Mouse (Mus musculus) lung, postnatal 25 days (tissue): Measurements from ENCODE around the gene Msh4.
"Not testable (repeated sequence)": the region's sequence is repeated elsewhere in the genome, so short reads cannot be mapped to it uniquely, and the experiment has no call there.

ENCODE experiments used
- DNase-seq: peaks from one replicate; pipeline ENCODE4 v3.0.0; 2022; ENCODE audit warnings: low spot score

Msh4 gene

DNA sequence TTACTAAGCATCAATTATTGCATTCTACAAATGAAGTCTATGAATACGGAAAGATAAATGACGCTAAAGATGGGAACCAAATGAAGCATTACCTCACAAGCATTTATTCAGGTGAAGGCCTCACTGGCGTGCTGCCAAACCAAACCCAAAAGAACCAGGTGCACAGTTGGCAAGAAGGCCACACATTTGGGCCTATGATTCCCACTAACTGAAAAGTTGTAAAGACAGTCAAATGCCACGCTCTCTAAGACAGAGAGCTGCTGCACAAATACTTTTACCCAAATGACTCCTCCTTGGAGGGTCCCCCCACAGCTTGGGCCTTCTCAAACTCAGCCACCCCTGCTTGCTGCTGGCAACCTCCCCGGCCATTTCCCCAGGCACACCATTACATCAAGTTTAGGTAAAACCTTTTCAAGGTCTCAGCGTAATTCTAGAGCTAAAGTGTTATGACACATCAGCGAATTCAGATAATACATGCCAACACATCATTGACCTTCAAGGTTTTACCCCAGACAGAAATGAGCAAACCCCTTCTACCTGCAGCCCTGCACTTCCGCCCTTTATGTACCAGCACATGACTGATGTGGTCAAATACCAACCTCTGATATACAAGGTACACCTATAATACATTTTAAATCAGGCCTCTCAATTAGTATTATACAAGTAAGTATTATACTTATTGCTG, 5.4 kb upstream of the Msh4 start:
- DNase-seq, result no peak

DNA sequence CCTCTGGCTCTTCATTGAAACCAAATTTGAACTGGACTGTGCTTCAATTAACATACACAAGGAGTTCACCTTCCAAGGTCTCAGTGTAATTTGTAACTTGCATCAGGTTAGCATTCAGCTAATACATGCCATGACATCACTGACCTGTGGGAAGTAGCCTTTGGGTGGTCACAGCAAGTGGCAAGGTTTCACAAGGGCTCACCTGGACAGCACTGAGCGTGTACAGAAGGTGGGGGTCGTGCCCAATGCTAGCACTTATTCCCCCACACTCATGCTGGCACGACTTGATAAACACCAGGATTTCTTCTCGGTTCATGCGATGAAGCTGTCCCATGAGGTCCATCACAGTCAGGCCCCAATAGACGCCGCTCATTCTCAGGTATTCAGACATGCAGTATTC, 4.6 kb upstream of the Msh4 start:
- no peak for DNase-seq

DNA sequence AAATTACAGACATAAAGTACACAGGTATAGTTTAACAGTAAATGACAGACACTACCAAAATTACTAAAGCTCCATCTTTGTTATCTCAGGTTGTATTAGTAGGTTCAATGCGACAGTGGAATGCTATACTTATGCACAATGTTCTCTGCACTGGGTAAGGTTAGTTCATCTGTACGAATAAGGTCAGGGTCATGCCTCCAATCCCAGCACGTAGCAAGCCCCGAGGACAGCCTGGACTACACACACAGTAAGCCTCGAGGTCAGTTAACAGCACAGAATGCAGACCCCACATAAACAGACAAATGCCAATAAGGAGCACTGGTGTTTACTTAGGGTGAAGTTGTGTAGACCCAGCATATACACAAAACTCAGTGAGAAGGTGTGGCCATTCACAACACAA, 3.0 kb upstream of the Msh4 start:
- no peak for DNase-seq

DNA sequence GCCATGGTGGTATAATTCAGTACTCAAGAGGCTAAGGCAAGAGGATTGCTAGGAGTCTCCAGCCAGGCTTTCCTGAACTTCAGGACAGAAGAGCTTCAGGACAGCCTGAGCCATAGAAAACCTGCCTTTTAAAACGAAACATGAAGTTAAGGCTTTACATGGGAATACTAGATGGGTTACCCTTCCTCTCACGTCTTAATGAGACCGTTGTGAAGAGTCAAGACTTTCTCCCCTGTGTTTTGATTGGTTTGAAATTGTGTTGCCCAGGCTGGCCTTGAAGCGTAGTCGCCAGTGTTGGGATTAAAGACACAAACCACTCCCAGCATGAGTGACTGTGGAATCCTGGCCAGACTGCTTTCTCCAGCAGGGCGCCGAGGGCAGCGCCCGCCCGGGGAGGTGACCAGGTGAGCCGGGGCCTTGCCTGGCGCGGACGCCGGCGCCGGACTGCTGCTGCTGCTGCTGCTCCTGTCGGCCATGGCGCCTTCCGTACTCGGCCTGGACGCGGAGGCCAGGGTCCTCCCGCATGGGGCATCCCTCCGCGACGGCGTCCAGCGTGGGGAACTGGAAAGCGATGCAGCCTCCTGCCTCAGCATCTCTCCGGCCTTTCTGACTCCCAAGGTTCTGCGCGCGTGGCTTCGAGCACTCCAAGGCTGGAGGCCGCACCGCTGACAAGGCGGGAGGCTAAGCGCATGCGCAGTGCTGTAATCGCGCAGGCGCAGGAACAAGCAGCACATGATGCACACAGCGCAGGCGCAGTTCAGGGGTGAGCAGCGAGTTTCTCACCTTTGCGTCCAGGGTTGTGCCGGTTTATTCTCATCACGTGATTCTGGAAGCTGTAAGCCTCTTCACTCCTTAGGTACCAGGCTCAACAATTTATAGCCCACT, 445 bp downstream of the Msh4 start:
- no peak for DNase-seq

DNA sequence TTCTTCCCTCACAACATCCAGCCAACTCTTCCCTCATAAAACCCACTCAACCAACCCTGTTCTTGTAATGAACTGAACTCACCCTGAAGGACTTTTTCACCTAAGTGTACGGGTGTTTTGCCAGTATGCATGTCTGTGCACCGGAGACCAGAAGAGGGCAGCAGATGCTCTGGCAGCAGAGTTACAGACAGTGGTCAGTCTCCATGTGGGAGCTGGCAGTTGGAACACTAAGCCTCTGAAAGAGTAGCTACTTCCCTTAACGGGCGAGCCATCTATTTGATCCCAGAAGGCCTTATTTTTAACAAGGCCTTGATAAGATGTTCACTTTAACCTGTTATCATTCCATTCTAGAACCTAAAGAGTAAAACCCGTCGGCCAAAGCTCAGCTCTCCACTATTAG, 1.4 kb downstream of the Msh4 start:
- DNase-seq, result peak; percentile 39

DNA sequence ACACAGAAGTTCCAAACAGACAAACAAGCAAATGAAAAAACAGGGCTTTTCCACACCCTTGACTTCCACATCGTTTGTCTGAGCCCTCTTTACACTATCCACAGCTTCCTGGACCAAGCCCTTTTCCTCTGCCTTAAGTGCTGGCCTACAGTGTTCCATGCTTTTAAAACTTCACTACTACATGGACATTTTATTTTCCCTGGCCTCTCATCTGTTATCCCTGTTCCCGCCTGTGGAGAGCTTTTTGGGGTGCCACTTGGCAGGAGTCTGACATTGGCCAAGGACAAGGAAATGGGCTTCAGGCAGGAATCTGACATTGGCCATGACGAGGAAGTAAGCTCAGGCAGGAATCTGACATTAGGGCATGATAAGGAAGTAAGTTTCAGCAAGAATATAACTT, 3.3 kb downstream of the Msh4 start:
- no peak for DNase-seq

DNA sequence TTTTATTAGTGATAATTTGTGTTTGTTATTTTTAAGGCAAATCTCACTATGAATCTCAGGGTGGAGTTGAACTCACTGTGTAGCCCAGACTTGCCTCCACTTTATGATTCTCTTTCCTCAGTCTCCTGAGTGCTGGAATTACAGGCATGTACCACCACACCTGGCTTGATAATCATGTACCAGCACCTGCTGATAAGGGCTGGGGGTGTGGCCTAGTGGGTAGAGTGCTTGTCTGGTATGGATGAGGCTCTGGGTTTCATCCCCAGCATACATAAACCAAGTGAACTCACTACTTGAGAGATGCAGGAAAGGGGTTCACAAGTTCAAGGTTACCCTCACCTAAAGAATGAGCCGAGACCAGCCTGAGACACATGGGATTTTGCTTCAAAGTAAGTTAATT, 4.0 kb downstream of the Msh4 start:
- DNase-seq, result no peak

DNA sequence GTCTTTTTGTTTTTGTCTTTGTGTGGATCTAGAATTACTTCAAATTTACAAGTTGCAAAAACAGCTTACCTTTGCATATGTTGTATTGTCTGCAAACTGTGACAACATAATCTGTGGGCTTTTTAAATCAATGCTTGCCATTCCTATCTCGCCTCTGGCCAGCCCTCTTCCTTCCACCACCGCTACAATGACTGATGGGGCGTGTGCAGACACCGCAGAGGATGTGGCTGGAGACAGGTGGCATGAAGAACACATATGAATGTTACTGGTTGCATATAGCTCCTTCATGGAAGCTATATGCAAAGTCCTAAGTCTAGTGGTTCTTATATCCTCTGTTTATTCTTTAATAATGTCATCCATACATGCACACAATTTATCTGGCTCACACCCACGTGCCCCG, 8.7 kb downstream of the Msh4 start:
- DNase-seq, result no peak

DNA sequence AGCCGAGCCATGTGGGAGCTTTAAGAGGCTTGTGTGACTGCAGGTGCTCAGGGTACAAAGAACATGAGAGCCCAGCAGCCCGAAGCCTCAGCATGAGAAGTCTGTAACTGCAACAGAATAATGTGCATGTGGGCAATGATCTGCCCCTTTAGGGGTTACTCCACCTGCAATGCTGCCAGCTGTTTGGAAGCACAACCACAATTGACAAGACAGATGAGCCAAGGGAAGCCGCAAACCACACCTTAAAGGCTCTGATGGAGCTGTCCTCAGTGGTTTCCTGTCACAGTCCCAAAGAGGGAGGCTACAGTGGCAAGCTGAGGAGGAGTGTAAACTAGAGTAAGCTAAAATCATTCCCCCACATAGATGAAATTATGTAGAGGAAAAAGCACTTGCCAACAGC, 10.5 kb downstream of the Msh4 start:
- DNase-seq, result no peak

DNA sequence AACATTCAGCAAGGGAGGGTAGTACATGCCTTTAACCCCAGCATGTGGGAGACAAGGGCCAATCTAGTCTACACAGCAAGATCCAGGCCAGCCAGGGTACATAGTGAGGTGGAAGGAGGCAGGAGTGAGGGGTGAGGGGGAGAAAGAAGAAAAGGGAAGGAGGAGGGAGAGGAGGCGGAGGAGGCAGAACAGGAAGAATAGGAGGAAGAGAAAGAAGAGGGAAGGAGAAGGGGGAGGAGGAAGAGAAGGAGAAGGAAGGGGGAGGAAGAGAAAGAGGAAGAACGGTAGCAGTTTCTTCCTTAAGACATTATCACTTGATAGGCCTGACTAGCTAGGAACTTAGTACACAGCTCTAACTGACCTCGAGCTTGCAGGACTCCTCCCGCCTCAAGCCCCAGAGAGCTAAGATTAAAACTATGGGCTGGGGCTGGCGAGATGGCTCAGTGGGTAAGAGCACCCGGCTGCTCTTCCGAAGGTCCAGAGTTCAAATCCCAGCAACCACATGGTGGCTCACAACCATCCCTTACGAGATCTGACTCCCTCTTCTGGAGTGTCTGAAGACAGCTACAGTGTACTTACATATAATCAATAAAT, 16.7 kb downstream of the Msh4 start:
- DNase-seq, result no peak

DNA sequence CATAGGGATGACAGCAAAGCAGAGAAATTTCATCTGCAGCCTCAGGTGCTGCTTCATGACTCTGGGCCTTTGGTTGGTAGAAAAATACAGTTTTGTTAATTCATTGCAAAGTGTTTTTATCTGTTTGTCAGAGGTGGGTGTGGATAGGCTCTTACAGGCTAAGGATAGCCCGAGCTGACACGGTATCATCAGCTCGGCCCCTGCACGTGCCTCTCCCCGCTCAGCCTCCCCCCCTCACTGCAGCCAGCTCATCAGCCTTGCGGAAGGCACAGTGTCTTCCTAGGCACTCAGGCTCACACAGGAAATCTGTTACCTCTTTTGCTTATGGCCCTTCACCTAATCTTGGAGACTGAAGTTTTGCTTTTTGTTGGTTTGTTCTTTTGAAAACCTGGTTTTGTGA, 17.8 kb downstream of the Msh4 start:
- DNase-seq, result no peak

DNA sequence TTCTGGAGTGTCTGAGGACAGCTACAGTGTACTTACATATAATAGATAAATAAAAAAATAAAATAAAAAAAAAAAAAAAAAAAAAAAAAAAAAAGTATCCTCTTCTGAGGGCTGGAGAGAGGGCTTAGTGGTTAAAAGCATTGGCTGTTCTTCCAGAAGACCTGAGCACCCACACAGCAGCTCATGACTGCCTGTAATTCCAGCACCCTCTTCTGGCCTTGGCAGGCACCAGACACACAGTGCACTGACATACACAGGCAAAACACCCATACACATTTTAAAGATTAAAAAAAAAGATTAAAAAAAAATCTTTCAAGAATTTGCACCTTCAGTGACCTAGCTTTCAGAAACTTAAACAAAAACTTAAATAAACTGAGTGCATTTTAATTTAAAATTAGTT, 19.6 kb downstream of the Msh4 start:
- no peak for DNase-seq

DNA sequence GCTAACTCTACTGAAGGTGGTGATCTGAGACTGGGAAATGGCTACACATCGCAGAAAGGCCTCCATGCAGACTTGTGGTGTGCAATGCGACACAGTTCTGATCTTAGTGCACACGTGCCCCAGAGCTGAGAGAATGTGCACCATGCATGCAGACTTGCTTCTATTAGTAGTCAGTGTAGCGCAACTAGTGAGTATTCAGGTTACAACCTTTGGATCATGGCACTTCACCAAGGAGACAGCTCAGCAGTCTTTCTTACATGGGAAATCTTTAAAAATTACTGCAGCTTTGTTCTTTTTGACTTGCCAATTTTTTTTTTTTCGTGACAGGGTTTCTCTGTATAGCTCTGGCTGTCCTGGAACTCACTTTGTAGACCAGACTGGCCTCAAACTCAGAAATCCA, 34.5 kb downstream of the Msh4 start:
- no peak for DNase-seq

DNA sequence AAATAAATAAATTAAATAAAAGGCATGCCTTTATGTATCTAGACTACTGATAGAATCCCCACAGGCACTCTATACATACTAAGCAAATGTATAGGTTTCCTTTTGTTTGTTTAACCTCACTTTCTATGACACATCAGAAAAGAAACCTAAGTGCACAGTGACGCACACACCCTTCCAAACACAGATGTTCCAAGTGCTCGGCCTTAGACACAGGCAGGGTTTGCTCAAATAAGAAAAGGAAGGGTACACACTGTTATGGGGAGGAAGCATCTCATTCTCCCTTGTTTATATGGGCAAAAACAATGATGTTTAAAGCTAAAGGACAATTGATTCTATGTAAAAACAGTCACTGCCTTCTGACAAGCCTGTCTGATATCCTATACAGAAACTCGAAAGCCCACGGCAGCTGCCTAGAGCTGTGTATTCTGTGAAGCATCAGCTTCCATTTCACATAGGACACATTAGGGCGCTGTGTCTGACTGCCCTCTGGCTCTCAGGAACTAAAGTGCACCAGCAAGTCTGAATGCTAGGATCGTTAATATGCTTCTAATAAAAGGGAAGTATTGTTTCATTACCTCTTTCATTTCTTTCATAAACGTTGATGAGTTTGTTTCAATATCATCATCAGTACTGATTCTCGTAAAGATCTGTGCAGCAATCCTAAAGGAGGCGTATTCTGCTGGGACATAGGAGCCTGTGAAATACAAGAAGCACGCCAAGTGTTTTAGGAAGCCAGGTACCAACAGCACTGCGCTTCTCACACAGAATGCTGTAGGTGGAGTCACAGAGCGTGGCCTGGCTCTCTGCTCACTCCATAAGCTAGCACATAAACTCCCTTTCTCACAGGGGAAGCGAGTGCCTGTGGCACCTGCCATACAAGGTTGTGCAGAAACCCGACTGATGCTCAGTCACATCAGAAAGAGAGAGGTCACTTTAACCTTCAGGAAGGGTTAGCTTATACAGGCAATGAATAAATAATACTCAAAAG, 38.5 kb downstream of the Msh4 start:
- DNase-seq, result no peak

DNA sequence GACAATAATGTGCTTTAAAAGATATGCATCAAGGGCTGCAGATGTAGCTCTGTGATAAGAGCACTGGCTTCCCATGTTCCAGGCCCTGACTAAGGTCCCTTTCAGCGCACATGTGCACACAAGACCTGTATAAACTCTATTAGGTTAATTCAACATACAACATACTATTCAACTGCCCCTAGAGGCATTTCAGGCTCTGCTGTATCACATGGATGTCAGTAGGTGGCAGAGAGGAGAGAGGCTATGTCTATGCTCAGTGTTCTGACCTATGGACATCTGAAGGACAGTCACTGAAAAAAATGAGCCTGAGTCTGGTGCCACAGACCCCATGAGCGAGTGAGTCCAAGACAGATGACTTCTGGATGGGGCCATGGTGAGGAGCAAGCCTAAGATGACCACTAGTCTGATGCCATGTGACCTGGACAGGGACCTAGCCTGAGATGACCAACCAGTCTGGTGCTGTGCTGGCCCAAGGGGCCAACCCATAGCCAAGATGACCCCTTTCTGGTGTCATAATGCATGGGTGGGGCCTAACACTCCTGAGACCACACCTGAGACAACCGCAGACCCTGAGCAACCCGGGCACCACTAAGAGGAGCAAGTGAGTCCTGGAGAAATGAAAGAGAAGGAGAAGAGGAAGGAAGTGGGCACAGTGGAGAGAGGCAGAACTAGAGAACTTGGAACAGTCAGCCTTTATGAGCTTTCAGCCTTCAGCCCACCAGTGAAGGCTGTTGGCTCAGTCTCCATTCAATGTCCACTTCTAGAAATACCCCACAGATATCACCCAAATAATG, 41.1 kb downstream of the Msh4 start:
- DNase-seq, result no peak

DNA sequence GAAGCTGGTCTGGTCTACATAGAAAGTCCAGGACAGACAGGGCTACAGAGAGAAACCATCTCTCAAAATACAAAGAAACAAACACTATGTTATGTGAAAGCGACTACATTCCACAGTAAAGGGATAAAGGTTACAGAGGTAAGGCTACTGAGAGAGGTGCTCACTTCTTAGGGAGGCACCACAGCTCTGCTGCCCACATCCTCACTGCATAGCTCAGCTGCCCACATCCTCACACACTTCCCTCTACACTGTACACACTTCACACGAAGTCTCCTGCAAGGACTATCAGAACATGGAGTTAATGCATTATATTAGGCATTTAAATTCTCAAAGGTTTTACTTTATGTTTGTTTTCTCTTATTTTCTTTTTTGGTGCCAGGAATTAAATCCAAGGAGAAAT, 42.1 kb downstream of the Msh4 start:
- no peak for DNase-seq

DNA sequence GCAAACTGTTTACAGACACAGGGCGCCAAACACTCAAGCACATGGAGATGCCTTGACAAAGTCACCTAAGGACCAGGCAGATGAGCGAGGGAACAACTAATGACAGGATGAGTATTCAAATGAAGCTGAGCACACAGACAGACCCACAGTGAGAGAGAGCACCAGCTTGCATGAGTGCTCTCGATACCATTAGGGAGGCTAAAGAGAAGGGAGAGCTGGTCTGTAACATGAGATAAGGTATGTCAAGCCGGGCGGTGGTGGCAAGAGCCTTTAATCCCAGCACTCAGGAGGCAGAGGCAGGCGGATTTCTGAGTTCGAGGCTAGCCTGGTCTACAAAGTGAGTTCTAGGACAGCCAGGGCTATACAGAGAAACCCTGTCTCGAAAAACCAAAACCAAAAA, 45.5 kb downstream of the Msh4 start:
- DNase-seq, result not testable (repeated sequence)

DNA sequence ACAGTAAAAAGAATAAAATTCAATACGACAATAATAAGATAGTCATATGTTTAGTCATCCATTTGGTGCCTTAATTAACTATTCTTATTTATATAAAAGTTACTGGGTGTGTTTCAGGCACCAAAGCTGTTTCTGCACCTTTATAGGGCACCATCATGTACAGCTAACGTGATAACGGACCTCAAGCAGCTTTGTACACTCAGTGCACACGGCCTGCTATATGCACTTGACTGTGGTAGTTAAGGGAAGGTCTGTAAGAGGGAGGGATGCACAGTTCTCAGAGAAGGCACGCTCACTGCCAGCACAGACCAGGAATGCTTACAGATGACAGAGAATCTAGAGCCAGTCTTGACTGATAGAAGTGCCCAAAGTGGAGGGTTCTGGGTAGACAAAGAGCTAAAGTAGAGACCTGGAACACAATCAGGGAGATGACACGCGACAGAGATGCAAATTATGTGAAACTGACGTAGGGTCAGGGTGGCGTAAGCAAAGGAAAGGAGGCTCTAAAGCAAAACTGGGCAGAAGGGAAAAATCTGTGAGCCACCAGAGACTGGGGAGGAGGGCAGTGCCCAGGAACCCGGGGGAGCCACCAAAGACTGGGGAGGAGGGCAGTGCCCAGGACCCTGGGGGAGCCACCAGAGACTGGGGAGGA, 47.5 kb downstream of the Msh4 start:
- DNase-seq, result no peak

DNA sequence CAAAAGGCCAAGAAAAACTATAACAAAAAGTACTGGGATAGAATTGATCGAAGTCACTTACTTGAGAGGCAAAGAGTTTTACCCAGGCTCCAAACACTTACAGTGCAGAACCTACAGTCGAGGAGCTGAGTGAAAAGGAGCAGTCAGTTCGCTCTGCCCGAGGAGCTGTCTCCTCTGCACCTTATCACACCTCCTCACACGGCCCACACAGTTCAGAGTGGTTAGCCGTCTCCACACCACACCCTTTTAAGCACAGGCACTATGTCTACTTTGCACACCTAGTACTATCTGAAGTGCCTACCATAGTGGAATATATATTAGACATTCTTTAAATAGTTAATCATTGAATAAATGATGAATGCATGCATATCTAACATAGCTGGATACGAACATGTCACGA, 53.7 kb downstream of the Msh4 start:
- DNase-seq, result no peak

DNA sequence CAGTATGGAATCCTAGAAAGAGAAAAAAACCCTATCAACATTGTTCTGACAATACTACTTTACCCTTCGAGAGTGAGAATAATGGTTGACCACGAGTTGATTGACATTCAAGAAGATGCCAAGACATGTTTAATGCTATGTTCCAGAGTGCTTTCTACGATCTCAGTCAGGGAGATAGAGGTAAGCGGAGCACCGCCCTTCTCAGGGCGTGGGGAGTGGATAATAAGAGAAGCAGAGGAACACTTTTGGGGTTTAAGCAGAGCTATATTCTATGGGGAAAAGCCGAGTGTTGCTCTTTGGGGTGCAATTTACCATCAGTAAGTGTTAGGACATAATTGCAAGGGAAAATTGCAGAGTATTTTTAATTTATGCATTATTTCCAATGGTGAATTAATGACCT, 55.2 kb downstream of the Msh4 start:
- no peak for DNase-seq
